Mouse (Mus musculus): ENCODE results near the gene Ube2ql1. TPM values are rescaled to one million over a fixed set of nuclear protein-coding genes. Genes with fewer than 3 reads are reported as not detected.

Gene Ube2ql1
- total RNA-seq, 4 experiments from 2014 or later = 0.40 to 0.94 (median 0.55) TPM

DNA sequence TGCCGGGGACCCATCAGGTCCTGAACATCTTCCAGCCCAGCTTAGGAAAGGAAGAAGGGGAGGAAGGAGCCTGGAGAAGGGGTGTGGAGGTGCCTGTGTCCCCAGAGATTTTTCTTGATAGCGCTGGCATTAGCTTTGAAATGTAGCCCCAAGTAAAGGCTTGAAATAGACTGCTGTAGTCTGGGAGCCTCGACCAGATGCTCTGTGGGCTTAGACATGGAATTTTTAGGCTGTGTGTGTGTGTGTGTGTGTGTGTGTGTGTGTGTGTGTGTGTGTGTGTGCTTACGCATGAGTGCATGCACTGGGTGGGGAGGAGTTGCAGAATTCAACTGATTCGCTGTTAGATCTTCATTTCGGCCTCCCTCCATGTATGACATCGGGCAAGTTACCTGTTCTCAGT lies 31.5 kb downstream of the Ube2ql1 start:
- no peak for DNase-seq (ENCODE audit: low spot score in 2 of 2)

DNA sequence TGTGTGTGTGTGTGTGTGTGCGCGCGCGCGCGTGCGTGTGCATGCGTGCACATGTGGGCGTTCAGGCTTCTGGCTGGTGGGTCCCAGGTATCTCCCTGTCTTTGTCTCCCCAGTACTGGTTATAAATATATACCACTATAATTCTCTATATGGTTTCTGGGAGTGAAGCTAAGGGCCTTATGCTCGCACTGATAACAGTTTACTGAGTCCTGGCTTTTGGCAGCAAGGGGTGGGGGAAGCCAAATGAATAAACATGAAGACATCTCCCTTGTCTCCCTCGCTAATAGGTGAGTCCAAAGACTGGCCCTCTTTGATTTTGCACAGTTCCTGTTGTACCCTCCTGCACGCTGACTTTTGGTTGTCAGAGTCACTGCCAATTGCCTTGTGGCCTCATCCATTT lies 32.2 kb downstream of the Ube2ql1 start:
- no peak for DNase-seq (ENCODE audit: low spot score in 2 of 2)

DNA sequence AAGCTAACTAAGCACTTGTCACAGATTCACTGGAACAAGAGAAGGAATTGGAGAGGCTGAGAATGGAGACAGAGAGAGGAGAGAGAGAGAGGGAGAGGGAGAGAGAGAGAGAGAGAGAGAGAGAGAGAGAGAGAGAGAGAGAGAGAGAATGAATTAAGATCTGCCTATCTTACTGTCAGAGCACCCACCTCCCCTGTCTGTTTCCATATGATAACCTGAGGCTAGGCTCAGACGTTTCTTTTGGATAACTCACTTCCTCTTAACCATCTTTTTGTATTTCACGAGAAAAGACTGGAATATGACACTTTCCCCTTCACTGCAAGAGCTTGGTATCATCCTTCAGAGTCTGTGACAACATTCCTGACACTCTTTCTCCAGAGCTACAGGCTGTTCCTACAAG lies 32.8 kb downstream of the Ube2ql1 start:
- DNase-seq (ENCODE audit: low spot score in 2 of 2) = no peak

DNA sequence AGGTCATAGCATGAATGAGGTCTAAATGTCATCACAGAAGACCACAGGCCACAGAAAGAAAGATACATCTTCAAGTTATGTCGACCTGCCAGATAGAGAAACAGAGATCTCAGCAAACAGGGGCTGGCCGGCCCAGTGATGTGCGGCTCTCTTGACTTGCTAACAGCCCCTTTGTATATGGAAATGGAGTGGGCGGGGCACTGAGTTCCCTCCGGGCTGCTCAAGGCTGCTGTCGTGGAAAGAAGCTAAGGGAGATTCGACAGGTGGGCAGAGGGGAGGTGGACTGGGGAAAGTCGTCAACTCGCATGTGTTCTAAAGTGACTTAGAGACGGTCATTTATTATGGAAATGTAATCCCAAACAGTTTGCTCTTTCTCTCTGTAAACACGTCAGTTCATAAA lies 36.2 kb downstream of the Ube2ql1 start:
- DNase-seq (ENCODE audit: low spot score in 2 of 2) = no peak

DNA sequence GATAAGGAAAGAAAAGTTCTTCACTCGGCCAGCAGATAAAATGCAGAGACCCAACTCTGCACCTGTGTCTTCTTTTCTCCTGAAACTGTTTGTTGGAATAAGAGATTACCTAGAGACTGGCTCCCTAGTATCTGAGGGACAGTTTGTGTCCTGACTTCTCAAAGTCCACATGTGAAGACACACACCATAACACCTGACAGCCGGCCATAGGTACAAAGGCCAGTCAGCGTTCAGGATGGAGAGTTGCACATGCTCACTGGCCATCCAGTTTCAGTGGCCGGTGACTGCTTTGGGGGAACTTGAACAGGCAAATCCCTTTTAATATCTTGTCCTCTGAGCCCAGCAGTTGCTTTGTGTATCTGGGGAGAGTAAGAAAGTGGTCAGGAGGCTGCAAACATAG lies 38.3 kb downstream of the Ube2ql1 start:
- DNase-seq (ENCODE audit: low spot score in 2 of 2) = no peak

DNA sequence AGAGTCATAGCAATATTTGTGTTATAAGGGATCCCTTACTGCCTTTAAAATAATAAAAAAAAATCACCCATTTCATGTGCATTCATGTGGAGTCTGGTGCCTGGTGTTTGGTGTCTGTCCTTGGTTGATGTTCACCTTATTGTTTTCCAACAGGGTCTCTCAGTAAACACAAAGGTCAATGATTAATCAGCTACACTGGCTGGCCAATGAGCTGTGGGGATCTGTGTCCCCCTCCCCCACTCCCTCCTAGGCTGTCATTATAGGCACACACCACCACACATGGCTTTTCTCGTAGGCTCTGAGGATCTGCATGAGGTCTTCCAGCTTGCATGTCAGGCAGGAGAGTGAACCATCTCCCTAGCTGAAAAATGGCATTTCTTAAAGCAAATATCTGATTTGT lies 38.9 kb downstream of the Ube2ql1 start:
- DNase-seq (ENCODE audit: low spot score in 2 of 2) = no peak

DNA sequence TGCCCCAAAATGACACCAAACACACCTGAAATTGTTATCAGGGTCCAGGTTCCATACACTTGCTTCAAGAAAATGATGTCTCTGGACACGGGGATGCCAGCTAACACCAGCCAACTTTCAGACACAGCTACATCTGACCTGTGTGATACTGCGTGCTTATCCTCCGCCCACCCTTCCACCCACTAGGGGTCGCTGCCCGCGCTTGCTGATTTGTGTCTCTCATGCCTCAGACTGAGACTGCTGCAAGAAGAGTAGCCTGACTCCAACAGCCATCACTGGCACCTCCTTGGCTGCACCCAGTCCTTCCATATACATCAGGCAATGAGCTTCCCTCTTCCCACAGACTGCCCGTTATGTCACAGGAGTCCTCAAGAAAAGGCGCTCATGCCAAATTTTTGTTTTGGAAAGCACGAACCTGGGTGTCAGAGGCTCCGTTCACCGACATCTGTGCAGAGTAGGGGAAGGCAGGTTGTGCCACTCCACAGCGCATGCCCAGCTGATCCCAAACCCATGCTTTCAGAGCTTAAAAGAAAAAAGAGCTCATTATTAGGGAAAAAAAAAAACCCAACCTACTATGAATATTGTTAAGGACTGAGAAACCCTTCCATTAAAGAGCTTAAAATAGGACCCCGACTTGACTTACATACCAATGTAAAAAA lies 43.2 kb downstream of the Ube2ql1 start:
- peak in 1 of 2 experiments; percentile 19 for DNase-seq (ENCODE audit: low spot score in 2 of 2)

DNA sequence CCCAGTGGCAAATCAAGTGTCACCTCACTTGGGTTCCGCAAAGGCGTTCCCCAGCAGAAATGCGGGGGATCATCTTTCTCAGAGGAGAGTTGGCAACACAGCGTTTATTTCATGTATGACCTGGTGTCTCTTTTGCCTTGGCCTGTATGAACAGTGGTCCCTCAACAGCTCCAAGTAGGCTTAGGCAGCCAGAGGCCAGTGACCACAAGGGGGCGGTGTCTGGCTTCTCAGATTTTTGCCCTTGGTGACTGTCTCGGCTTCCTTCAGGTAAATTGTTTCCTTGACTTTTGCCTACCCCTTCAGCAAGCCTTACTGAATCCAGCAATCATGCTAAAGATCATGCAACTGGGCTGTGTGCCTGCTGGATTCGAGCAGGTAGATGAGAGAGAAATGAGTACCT lies 48.6 kb downstream of the Ube2ql1 start:
- DNase-seq (ENCODE audit: low spot score in 2 of 2) = no peak

DNA sequence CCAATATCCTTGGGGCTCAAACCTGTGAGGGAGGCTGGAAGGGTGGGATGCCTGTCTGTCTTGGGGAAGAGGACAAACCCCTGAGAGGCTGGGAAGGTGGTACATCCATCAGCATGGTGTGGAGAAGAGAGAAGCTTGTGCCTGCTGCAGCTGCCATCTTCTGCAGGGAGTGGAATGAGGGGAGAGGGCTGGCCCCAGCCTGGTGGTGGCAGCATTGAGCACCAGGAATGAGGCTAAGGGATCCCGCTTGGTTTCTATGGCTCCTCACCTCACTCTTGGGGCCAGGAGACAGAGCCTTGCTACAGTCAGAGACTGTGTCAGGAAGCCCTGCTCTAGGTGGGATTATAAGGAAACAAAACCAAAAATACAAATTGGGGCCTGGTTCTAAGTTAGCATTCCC lies 52.7 kb downstream of the Ube2ql1 start:
- no peak for DNase-seq (ENCODE audit: low spot score in 2 of 2)

DNA sequence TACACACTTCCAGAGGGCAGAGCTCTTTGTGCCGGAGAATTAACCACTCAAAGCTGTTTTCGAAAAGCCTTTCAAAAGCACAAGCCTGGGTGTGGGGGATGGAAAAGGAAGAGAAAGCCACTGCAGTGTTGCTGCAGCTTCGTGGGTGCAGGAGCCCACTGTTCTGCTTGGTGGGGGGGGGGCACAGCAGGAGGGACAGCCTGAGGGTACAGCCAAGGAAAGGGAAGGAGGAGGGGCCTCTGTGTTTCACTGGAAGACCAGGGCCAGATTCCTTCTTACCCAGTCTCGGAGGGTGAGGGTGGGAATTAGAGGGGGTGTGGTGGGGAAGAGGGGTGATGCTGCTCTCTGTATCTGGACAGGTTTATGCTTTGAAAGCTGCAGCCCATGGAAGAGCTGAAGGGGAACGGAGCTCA lies 54.3 kb downstream of the Ube2ql1 start:
- DNase-seq (ENCODE audit: low spot score in 2 of 2) = no peak

DNA sequence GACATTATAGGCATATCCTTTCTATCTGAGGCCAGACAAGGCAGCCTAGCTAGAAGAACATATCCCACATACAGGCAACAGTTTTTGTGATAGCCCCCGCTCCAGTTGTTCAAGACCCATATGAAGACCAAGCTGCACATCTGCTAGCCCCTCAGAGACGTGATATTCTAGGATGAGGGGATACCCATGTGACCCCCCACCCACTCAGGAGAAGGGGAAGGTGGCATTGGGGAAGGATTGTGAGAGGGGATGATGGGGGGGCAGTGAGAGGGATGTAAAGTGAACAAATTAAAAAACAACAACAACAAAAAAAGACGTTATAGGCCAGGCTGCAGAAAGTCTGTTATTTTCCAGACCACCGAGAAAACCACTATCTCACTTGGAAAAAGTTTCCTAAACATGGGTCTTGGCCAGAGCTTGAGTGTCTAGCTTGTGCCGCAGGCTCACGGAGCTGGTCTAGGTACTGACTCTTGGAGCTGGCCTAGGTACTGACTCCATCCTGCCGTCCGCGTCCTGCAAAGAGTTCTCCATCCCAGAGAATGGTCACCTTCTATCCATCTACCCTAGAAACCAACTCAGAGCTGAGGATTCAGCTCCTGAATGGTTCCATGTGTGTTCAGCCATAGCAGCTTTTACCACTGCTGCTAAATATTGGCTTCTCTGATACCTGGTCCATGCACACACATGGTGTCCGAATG lies 65.6 kb downstream of the Ube2ql1 start:
- DNase-seq (ENCODE audit: low spot score in 2 of 2) = no peak

DNA sequence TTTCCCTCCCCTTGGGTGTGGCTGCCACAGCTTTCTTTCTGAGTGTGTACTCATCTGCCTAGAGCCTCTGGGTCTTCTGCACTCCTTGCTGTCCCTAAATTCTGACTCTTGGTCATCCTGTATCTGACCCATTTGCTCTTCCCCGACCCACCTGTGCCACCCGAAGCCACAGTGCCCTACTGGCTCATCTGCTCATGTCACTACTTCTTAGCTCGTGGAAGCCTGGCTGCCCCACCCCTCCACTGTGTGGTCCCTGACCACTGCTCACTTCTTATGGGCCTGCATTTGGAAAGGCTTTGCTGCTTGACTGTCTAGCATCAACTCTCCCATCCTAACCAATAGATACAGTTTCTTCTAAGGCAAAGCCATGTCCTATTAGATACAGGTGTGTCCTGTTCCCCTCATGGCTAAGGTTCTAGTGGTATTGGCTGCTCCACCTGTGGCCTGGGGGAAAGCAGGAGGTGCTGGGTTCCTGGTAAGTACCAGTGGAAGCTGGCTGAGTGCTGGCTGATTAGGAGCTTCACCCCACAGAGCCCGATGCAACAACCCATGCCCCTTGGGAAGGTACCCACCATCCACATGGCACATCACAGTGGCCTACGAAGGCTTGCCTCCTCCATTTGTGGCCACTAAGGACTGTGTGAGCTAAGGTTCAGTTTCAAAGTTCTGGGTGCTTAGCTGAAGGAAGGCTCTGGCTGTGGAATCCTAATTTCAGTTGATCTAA lies 66.3 kb downstream of the Ube2ql1 start:
- DNase-seq (ENCODE audit: low spot score in 2 of 2) = no peak

DNA sequence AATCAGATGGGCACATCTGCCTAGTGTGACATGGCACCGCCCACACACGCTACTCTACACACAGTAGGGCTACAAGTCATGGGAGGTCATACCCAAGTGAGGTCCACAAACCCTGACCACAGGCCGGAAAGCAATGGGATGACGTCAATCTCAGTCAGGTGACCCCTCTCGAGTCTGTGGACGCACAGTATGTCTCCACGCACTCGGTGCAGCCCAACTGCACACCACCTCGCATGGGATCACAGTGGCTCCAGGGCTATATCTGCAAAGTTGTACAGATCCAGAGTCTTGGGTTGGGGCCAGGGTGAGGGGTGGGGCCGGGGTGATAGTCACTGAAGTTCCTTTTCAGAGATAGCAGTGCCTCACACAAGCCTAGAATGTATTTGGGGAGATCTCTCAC lies 67.1 kb downstream of the Ube2ql1 start:
- DNase-seq (ENCODE audit: low spot score in 2 of 2) = no peak

DNA sequence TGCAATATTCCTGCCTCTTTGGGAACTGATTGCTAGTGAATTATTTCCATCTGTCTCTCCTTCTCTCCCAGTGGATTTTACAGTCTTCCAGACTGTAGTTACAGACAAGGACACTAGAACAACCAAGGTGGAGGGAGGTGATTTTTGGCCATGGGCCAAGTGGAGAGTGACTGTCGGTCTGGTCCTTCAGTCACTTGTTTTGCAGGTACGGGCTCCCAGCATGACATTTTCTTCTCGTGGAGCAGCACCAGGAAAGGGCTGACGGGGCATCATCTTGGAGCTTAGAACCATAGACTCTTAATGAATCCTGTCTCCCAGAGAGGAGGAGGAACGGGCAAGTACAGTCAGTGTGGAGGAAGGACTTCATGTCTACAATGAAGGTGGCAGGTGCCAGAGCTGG lies 67.6 kb downstream of the Ube2ql1 start:
- no peak for DNase-seq (ENCODE audit: low spot score in 2 of 2)

DNA sequence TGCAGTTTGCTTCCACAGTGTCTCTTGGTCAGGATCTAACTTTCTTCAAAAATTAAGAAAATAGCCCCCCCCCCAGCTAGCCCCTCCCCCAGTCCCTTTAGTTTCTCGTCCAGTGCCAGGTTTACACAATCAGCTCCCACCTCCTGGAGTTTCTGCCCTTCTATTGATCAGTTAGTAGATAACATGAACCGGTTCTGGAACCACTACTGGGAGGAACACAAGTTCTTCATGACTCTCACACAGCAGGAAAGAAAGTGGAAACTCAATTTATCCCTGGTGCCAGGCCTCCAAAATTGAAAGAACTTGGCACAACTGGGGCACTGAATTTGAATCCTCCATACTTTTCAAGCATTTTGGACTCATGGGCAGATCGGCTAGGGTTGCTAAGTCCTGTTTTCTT lies 85.2 kb downstream of the Ube2ql1 start:
- DNase-seq (ENCODE audit: low spot score in 2 of 2) = no peak

Other genes starting within 250 kb of the Ube2ql1 start
- 10 to 100 TPM; 41.3 to 58.5 (median 46.7) TPM for gene Nsun2, start 206.1 kb downstream of the Ube2ql1 start, total RNA-seq (2022)
- gene Tent4a, start 205.3 kb downstream of the Ube2ql1 start, total RNA-seq (2022) = 1 to 10 TPM; 4.6 to 6.0 (median 5.5) TPM
- gene Srd5a1, start 128.4 kb downstream of the Ube2ql1 start, total RNA-seq (2022) = under 1 TPM in 2 of 4 experiments, not detected in 2; 0.24 to 0.53 TPM
- gene Med10, start 62.5 kb upstream of the Ube2ql1 start, total RNA-seq (2022) = 10 to 100 TPM in 2 of 4 experiments, 1 to 10 TPM in 2; 8.2 to 14.4 (median 11.4) TPM

Measured in gastrocnemius, adult 8-10 months (tissue).